Mouse (Mus musculus): Measurements from ENCODE around the gene Tnni2.

- TF ChIP-seq GATA1 (IDR thresholded peaks at IDR 0.05; ENCODE audit: low read length), result no peak
- no peak for TF ChIP-seq TAL1 (IDR thresholded peaks at IDR 0.05; ENCODE audit: low read length)
Observed at GRCm38 (mm10) chr7:142462594-142463078, 21.0 kb downstream of the Tnni2 start.
